Mouse (Mus musculus): ENCODE data around the gene Fgfr2. TPM values are rescaled to one million over a fixed set of nuclear protein-coding genes. Genes with fewer than 3 reads are reported as not detected.
A peak's percentile ranks its signal among the peaks of the same experiment; 100 is the strongest.

Fgfr2 gene
- polyA plus RNA-seq, 1 experiment from 2014 or later, result 18.5 TPM

- peak; percentile 95 for ATAC-seq
- no peaks in the 10 kb centered on the region for H3K9me3 ChIP-seq (replicated peaks)
- H3K4me2 ChIP-seq, result peak within 1 kb of the TSS; percentile 93
- WGBS (ENCODE audit: insufficient replicate concordance), result under 1% methylated on average over 55 of the region's 55 CpGs
- H3K9ac ChIP-seq, result peak within 1 kb of the TSS; percentile 97
- H3K27me3 ChIP-seq (replicated peaks), result peaks cover 10% of the 10 kb centered on the region; the same call in 1 of the 2 replicates
- H3K4me1 ChIP-seq, result peaks cover 20% of the 10 kb centered on the region
- H3K36me3 ChIP-seq, result peaks cover 29% of the 10 kb centered on the region
- peak within 1 kb of the TSS; percentile 94 for H3K4me3 ChIP-seq
- H3K27ac ChIP-seq, result peak within 1 kb of the TSS; percentile 92
Observed at GRCm38 (mm10) chr7:131362615-131363300, 1760.4 kb downstream of the Fgfr2 start, which contains the start of gene 2310057M21Rik. Gene 2310057M21Rik (minus strand): TSS chr7:131362759.

- Histone ChIP-seq H3K36me3 (peaks cover 34% of the 10 kb centered on the region), H3K27me3 (replicated peaks) (peaks cover 5% of the 10 kb centered on the region; the same call in 1 of the 2 replicates), H3K4me3 (peak overlapping the region; percentile 94), H3K4me1 (peaks cover 20% of the 10 kb centered on the region), H3K9me3 (replicated peaks) (no peaks in the 10 kb centered on the region), H3K27ac (peak overlapping the region; percentile 92), H3K9ac (peak overlapping the region; percentile 97), H3K4me2 (peak overlapping the region; percentile 93)
- under 1% methylated on average over 35 of the region's 35 CpGs for WGBS (ENCODE audit: insufficient replicate concordance)
- ATAC-seq, result peak; percentile 69
Observed at GRCm38 (mm10) chr7:131362269-131362614, 1760.9 kb downstream of the Fgfr2 start.

DNA sequence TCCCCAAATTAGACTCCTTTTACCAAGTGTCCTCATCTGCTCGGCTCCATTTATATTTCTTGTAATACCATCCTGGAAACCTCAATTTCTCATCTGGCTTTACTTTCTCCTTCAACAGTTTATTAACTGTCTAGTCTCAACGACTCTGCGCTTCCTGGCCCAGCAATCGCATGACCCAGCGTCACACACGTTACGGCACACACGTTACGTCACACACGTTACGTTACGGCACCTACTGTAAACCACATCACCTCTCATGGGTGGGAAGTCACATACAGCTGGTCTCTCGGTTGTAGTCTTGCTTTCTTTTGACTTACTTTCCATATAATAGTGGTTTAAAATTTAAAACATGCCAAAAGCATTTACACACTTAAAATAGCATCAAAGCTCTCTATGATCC is 1767.0 kb downstream of the Fgfr2 start:
- Histone ChIP-seq H3K4me3 (no peak overlapping the region), H3K9me3 (replicated peaks) (no peaks in the 10 kb centered on the region), H3K9ac (no peak overlapping the region), H3K27ac (no peak overlapping the region), H3K4me2 (no peak overlapping the region), H3K27me3 (replicated peaks) (no peaks in the 10 kb centered on the region), H3K4me1 (peaks cover 3% of the 10 kb centered on the region), H3K36me3 (peaks cover 81% of the 10 kb centered on the region)
- no peak for ATAC-seq
- WGBS (ENCODE audit: insufficient replicate concordance), result 88% methylated on average over 13 of the region's 13 CpGs

- Histone ChIP-seq H3K4me2 (no peak overlapping the region), H3K27me3 (replicated peaks) (no peaks in the 10 kb centered on the region), H3K4me3 (no peak overlapping the region), H3K4me1 (no peaks in the 10 kb centered on the region), H3K9me3 (replicated peaks) (no peaks in the 10 kb centered on the region), H3K27ac (no peak overlapping the region), H3K9ac (no peak overlapping the region), H3K36me3 (peaks cover 88% of the 10 kb centered on the region)
- ATAC-seq, result no peak
- 87% methylated on average over 7 of the region's 7 CpGs for WGBS (ENCODE audit: insufficient replicate concordance)
Observed at GRCm38 (mm10) chr7:131345856-131346541, 1777.2 kb downstream of the Fgfr2 start.

- Histone ChIP-seq H3K4me3 (no peak overlapping the region), H3K4me2 (no peak overlapping the region), H3K27ac (no peak overlapping the region), H3K9ac (no peak overlapping the region), H3K36me3 (peaks cover 44% of the 10 kb centered on the region), H3K27me3 (replicated peaks) (no peaks in the 10 kb centered on the region), H3K9me3 (replicated peaks) (no peaks in the 10 kb centered on the region), H3K4me1 (no peaks in the 10 kb centered on the region)
- 72% methylated on average over 8 of the region's 8 CpGs for WGBS (ENCODE audit: insufficient replicate concordance)
- no peak for ATAC-seq
Observed at GRCm38 (mm10) chr7:131337502-131338068, 1785.6 kb downstream of the Fgfr2 start.

- WGBS (ENCODE audit: insufficient replicate concordance), result 49% methylated on average over 1 of the region's 1 CpGs
- H3K36me3 ChIP-seq, result peaks cover 7% of the 10 kb centered on the region
- H3K27me3 ChIP-seq (replicated peaks), result no peaks in the 10 kb centered on the region
- no peak within 1 kb of the TSS for H3K9ac ChIP-seq
- no peak within 1 kb of the TSS for H3K4me3 ChIP-seq
- H3K4me2 ChIP-seq, result no peak within 1 kb of the TSS
- H3K27ac ChIP-seq, result no peak within 1 kb of the TSS
- no peak for ATAC-seq
- no peaks in the 10 kb centered on the region for H3K9me3 ChIP-seq (replicated peaks)
- no peaks in the 10 kb centered on the region for H3K4me1 ChIP-seq
Observed at GRCm38 (mm10) chr7:131333564-131333963, 1789.6 kb downstream of the Fgfr2 start, which contains the start of gene Fam24a. Gene Fam24a (plus strand): TSS chr7:131333864.

DNA sequence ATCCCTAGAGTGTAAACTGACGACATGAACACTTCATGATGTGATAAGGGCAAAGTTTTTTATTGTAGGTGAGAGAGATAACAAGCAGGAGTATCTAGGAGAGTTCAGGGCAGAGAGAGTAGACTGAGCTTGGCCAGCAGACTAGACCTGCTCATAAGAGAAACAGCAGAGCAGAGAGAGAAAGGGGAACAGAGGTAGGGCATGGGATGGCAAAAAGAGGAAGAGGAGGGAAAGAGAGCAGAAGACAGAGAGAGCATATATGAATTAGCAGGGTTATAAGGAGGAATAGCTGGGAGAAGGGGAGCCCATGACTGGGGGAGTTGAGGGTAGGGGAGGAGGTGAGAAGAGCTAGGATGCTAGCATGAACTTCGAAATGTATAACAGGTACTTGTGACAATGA is 1791.5 kb downstream of the Fgfr2 start:
- WGBS (ENCODE audit: insufficient replicate concordance), result 46% methylated on average over 2 of the region's 2 CpGs
- no peak overlapping the region for H3K4me2 ChIP-seq
- H3K27me3 ChIP-seq (replicated peaks), result no peaks in the 10 kb centered on the region
- H3K9ac ChIP-seq, result no peak overlapping the region
- H3K36me3 ChIP-seq, result no peaks in the 10 kb centered on the region
- H3K27ac ChIP-seq, result no peak overlapping the region
- no peaks in the 10 kb centered on the region for H3K4me1 ChIP-seq
- no peak overlapping the region for H3K4me3 ChIP-seq
- no peaks in the 10 kb centered on the region for H3K9me3 ChIP-seq (replicated peaks)
- no peak for ATAC-seq

DNA sequence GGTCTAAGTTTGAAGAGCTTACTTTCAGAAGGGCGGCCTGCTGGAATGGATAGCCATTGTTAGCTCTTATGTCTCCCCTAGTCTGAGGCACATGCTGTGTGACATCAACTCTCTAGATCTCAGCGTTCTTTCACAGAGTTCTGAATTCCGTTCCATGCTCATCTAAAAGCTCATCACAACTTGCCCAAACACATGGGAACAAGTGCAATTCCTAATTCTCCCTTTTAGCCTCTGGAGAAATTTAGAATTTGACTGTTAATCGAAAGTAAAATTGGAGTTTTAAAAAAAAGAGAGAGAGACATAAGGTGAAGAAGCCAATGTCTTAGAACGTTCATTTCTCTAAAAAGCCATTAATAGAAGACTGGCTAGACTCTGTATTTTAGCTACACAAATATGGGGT is 1793.7 kb downstream of the Fgfr2 start, which contains the start of gene Fam24b:
Gene Fam24b (minus strand): TSS at position 101 of the 400 bp plus-strand sequence.
- no peak for ATAC-seq
- H3K4me1 ChIP-seq, result no peaks in the 10 kb centered on the region
- whole genome bisulfite sequencing (ENCODE audit: insufficient replicate concordance), result 71% methylated on average over 5 of the region's 5 CpGs
- no peak within 1 kb of the TSS for H3K9ac ChIP-seq
- no peaks in the 10 kb centered on the region for H3K36me3 ChIP-seq
- no peaks in the 10 kb centered on the region for H3K9me3 ChIP-seq (replicated peaks)
- no peaks in the 10 kb centered on the region for H3K27me3 ChIP-seq (replicated peaks)
- no peak within 1 kb of the TSS for H3K4me2 ChIP-seq
- H3K27ac ChIP-seq, result no peak within 1 kb of the TSS
- no peak within 1 kb of the TSS for H3K4me3 ChIP-seq

- Histone ChIP-seq H3K9ac (no peak overlapping the region), H3K36me3 (no peaks in the 10 kb centered on the region), H3K4me2 (no peak overlapping the region), H3K4me3 (no peak overlapping the region), H3K9me3 (replicated peaks) (no peaks in the 10 kb centered on the region), H3K27ac (no peak overlapping the region), H3K4me1 (no peaks in the 10 kb centered on the region), H3K27me3 (replicated peaks) (no peaks in the 10 kb centered on the region)
- no peak for ATAC-seq
- WGBS (ENCODE audit: insufficient replicate concordance), result 70% methylated on average over 5 of the region's 5 CpGs
Observed at GRCm38 (mm10) chr7:131327054-131327453, 1796.1 kb downstream of the Fgfr2 start.

DNA sequence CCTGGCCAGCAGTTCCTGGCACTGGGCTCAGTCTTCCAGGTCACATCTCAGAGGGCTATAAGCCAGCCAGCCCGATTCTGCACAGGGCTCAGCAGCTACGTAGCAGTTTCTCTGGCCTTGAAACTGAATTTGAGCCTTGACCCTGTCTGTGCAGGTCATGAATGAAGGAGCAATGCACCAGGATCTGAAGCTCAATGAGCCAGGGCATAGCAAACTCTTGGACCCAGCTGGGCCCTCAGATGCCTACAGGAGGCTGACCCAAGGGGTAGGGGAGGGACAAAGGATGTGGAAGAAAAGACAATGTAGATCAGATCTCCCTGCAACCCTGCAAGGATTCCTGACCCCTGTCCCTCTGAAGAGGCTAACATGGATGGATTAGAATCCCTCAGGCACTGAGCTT is 1801.0 kb downstream of the Fgfr2 start, which contains the start of gene Cuzd1:
Gene Cuzd1 (minus strand): TSS at position 101 of the 400 bp plus-strand sequence.
- no peaks in the 10 kb centered on the region for H3K36me3 ChIP-seq
- no peaks in the 10 kb centered on the region for H3K9me3 ChIP-seq (replicated peaks)
- ATAC-seq, result no peak
- no peak within 1 kb of the TSS for H3K4me3 ChIP-seq
- no peak within 1 kb of the TSS for H3K27ac ChIP-seq
- no peak within 1 kb of the TSS for H3K9ac ChIP-seq
- no peaks in the 10 kb centered on the region for H3K27me3 ChIP-seq (replicated peaks)
- H3K4me2 ChIP-seq, result no peak within 1 kb of the TSS
- 80% methylated on average over 2 of the region's 2 CpGs for WGBS (ENCODE audit: insufficient replicate concordance)
- no peaks in the 10 kb centered on the region for H3K4me1 ChIP-seq

- no peak for ATAC-seq
- H3K4me1 ChIP-seq, result no peaks in the 10 kb centered on the region
- H3K4me3 ChIP-seq, result no peak overlapping the region
- no peaks in the 10 kb centered on the region for H3K36me3 ChIP-seq
- H3K4me2 ChIP-seq, result no peak overlapping the region
- H3K27ac ChIP-seq, result no peak overlapping the region
- no peaks in the 10 kb centered on the region for H3K9me3 ChIP-seq (replicated peaks)
- WGBS (ENCODE audit: insufficient replicate concordance), result 70% methylated on average over 5 of the region's 7 CpGs
- no peaks in the 10 kb centered on the region for H3K27me3 ChIP-seq (replicated peaks)
- H3K9ac ChIP-seq, result no peak overlapping the region
Observed at GRCm38 (mm10) chr7:131318340-131318739, 1804.8 kb downstream of the Fgfr2 start.

DNA sequence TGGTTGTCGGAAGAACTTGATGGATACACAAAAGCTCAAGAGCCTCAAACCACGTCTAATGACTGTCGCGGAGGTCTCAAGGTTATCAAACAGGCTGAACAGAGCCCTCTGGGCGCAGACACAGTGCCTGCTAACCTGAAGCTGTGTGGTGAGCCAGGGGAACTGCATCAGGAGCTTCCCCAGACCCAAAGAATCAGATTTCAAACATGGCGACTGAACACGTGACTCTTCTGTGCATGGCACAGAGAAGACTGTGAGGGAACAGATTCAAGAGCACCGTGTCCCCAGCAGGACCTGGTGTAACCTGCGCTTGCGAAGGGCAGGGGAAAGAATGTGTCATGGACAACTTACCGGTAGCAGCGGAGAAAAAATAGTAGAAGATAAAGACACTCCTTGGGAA is 1805.6 kb downstream of the Fgfr2 start:
- Histone ChIP-seq H3K9me3 (replicated peaks) (no peaks in the 10 kb centered on the region), H3K9ac (no peak overlapping the region), H3K27ac (no peak overlapping the region), H3K4me2 (no peak overlapping the region), H3K36me3 (no peaks in the 10 kb centered on the region), H3K4me3 (no peak overlapping the region), H3K27me3 (replicated peaks) (no peaks in the 10 kb centered on the region), H3K4me1 (no peaks in the 10 kb centered on the region)
- 51% methylated on average over 12 of the region's 12 CpGs for WGBS (ENCODE audit: insufficient replicate concordance)
- no peak for ATAC-seq

All from liver, embryonic 12.5 days (tissue).